Mouse (Mus musculus) ES-E14 (cell line): ENCODE measurements around the gene Znhit6. TPM values are rescaled to one million over a fixed set of nuclear protein-coding genes. Genes with fewer than 3 reads are reported as not detected.

Experiments used
- DNase-seq: peaks from one replicate; pipeline ENCODE4 v3.0.0-alpha.2; 2013; ENCODE audit warnings: low read depth, low spot score
- H3K27ac ChIP-seq: 2 replicates; pipeline ENCODE4 v1.5.1; 2012; ENCODE audit warnings: low read depth, mild to moderate bottlenecking, low read length, moderate library complexity, mixed read lengths; ENCODE audit not compliant: poor library complexity, insufficient read depth, severe bottlenecking
- H3K36me3 ChIP-seq: 2 replicates; pipeline ENCODE4 v1.6.1; 2012; ENCODE audit warnings: mild to moderate bottlenecking, low read length, moderate library complexity, mixed read lengths; ENCODE audit not compliant: control insufficient read depth, poor library complexity, insufficient read depth, severe bottlenecking
- H3K4me1 ChIP-seq, 2 experiments: fragments of 150-350 bp in 1 of 2; sonication (generic) in 1 of 2; 2 replicates each; pipeline ENCODE4 v1.6.1; 2012; ENCODE audit warnings: low read length in 2 of 2, mild to moderate bottlenecking in 1 of 2, mixed read lengths in 1 of 2; ENCODE audit not compliant: control insufficient read depth in 2 of 2, insufficient read depth in 2 of 2, poor library complexity in 1 of 2
- H3K4me3 ChIP-seq, 2 experiments: fragments of 150-350 bp in 1 of 2; sonication (generic) in 1 of 2; 2 replicates each; pipeline ENCODE4 v1.5.1; 2012; ENCODE audit warnings: low read length in 2 of 2, low read depth in 1 of 2, mild to moderate bottlenecking in 1 of 2, mixed read lengths in 1 of 2; ENCODE audit not compliant: insufficient read depth in 1 of 2, poor library complexity in 1 of 2, severe bottlenecking in 1 of 2
- H3K9ac ChIP-seq: 2 replicates; pipeline ENCODE4 v1.6.1; 2012; ENCODE audit warnings: low read depth, mild to moderate bottlenecking, low read length, mixed read lengths; ENCODE audit not compliant: poor library complexity, insufficient read depth, severe bottlenecking
- H3K9me3 ChIP-seq: fragments of 150-350 bp; sonication (generic); 2 replicates; pipeline ENCODE4 v1.6.1; 2012; ENCODE audit warnings: low read depth, mild to moderate bottlenecking, low read length; ENCODE audit not compliant: control insufficient read depth, insufficient read depth
- CHD2 ChIP-seq: IDR thresholded peaks from 2 replicates; pipeline ENCODE4 v1.6.1; 2014; ENCODE audit warnings: mild to moderate bottlenecking, low read depth, low read length, inconsistent platforms
- HCFC1 ChIP-seq: IDR thresholded peaks from 2 replicates; pipeline ENCODE4 v1.6.1; 2012; ENCODE audit warnings: low read length, inconsistent platforms, borderline replicate concordance; ENCODE audit not compliant: insufficient read depth
- MAFK ChIP-seq: IDR thresholded peaks from 2 replicates; pipeline ENCODE4 v1.6.1; 2014; ENCODE audit warnings: mild to moderate bottlenecking, low read depth, low read length, inconsistent platforms; ENCODE audit not compliant: insufficient read depth
- ZC3H11A ChIP-seq: IDR thresholded peaks from 2 replicates; pipeline ENCODE4 v1.6.1; 2012; ENCODE audit warnings: low read depth, mild to moderate bottlenecking, inconsistent platforms, low read length, borderline replicate concordance
- ZNF384 ChIP-seq: IDR thresholded peaks from 2 replicates; pipeline ENCODE4 v1.6.1; 2012; ENCODE audit warnings: low read depth, low read length, inconsistent platforms
- in situ Hi-C, 2 experiments: fragments of 600-800 bp; cut with MboI; formaldehyde crosslinking; loops; one replicate each; pipeline ENCODE4 v1.15.1; 2025; ENCODE audit warnings: low sequenced_read_pairs in 2 of 2, inconsistent platforms in 1 of 2; ENCODE audit not compliant: unreplicated experiment in 2 of 2
- total RNA-seq: library from RNA; depleted of rRNA; stranded (reverse); fragments of 300-350 nt; gene quantifications from 2 replicates; pipeline ENCODE4 v1.2.3, GENCODE M21; 2012

Znhit6 gene
- total RNA-seq, 1 experiment, result 56.8 TPM

DNA sequence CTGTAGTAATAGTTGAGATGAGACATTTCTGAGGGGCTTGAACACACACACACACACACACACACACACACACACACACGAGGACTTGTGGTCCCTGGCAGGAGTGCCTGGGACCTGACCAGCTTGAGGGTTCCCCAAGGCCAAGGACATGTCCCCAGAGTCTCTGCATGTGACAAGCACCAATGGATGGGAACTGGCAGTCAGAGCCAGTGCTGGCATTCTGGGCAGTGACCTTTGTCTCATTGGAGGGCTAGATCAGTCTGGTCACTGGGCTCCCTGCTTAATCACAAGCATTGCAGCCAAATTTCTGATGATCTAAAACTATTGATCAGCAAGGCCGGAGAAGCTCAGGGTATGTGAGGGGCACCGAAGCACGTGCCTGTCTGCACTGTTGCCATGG, 48.8 kb downstream of the Znhit6 start:
- no peak overlapping the region for H3K4me3 ChIP-seq

GRCm38 (mm10) chr3:145625546-145625945, 49.5 kb downstream of the Znhit6 start:
- TF ChIP-seq ZNF384 (no peak), HCFC1 (no peak), ZC3H11A (no peak)
- in situ Hi-C loops, result no loop called here
- no peak for DNase-seq
- Histone ChIP-seq H3K36me3 (no peaks in the 10 kb centered on the region), H3K9me3 (no peaks in the 10 kb centered on the region), H3K27ac (peak overlapping the region; percentile 9; the same call in 1 of the 2 replicates), H3K4me3 (no peak overlapping the region), H3K4me1 (no peaks in the 10 kb centered on the region; a peak in 1 of 4 replicates), H3K9ac (no peak overlapping the region)

More for the DNA sequence above, 48.8 kb downstream of the Znhit6 start:
- H3K4me1 ChIP-seq, result no peaks in the 10 kb centered on the region; a peak in 1 of 4 replicates
- no peaks in the 10 kb centered on the region for H3K36me3 ChIP-seq
- no peak for DNase-seq
- H3K9me3 ChIP-seq, result no peaks in the 10 kb centered on the region
- TF ChIP-seq HCFC1 (no peak), ZC3H11A (no peak), ZNF384 (no peak), CHD2 (no peak), MAFK (no peak)
- no peak overlapping the region for H3K27ac ChIP-seq
- in situ Hi-C loops, result loop anchor here in 1 of 2 experiments (25.0 kb wide), 1 partner anchor 288 kb away; the partner anchor contains the start of gene Bcl10
- H3K9ac ChIP-seq, result no peak overlapping the region

GRCm38 (mm10) chr3:145626063-145626462, 50.1 kb downstream of the Znhit6 start:
- H3K4me1 ChIP-seq, result no peaks in the 10 kb centered on the region; a peak in 1 of 4 replicates
- H3K9ac ChIP-seq, result no peak overlapping the region
- no peak overlapping the region for H3K27ac ChIP-seq
- H3K4me3 ChIP-seq, result no peak overlapping the region
- no peaks in the 10 kb centered on the region for H3K9me3 ChIP-seq
- in situ Hi-C loops, result no loop called here
- TF ChIP-seq HCFC1 (no peak), MAFK (no peak), ZNF384 (no peak), CHD2 (no peak), ZC3H11A (no peak)
- H3K36me3 ChIP-seq, result no peaks in the 10 kb centered on the region
- DNase-seq, result no peak

DNA sequence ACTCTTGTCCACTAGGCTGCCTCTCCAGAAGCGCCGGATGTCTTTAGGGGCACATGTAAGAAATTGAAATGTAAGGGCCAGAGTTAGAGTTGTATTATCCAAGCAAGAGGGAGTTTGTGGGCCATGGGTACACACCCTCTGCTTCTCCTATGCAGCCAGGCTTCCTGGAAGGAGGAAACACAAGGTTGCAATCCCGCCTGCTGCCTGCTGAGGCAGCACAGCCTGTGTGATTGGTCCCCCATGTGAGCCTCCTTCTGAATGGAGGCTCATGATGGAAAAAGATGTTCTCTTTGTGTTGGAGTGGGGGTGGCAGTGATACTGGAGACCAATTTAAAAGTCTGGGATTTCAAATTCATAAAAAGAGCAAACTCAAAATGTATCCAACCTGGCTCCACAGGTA, 51.8 kb downstream of the Znhit6 start:
- no peak for DNase-seq
- H3K4me3 ChIP-seq, result no peak overlapping the region
- TF ChIP-seq CHD2 (no peak), HCFC1 (no peak), ZC3H11A (peak; percentile 40; the same call in 1 of the 2 replicates)
- H3K36me3 ChIP-seq, result no peaks in the 10 kb centered on the region
- H3K9me3 ChIP-seq, result no peaks in the 10 kb centered on the region
- H3K4me1 ChIP-seq, result peaks cover 0 to 9% of the 10 kb centered on the region in 2 experiments; a peak in 2 of 4 replicates
- in situ Hi-C loops, result no loop called here
- no peak overlapping the region for H3K9ac ChIP-seq
- H3K27ac ChIP-seq, result no peak overlapping the region

- in situ Hi-C loops, result no loop called here
- Histone ChIP-seq H3K9ac (no peak overlapping the region), H3K4me1 (peaks cover 3 to 13% of the 10 kb centered on the region in 2 experiments; a peak in 3 of 4 replicates), H3K4me3 (no peak overlapping the region), H3K9me3 (no peaks in the 10 kb centered on the region), H3K27ac (no peak overlapping the region), H3K36me3 (no peaks in the 10 kb centered on the region)
- TF ChIP-seq ZC3H11A (no peak), ZNF384 (no peak), CHD2 (no peak), MAFK (no peak), HCFC1 (no peak)
- no peak for DNase-seq
Observed at GRCm38 (mm10) chr3:145628643-145629042, 52.6 kb downstream of the Znhit6 start.
